Mouse (Mus musculus) ES-Bruce4 (cell line): ENCODE measurements around the gene Cntnap2. TPM values are rescaled to one million over a fixed set of nuclear protein-coding genes. Genes with fewer than 3 reads are reported as not detected.

Source experiments
- H3K27ac ChIP-seq: 2 replicates; pipeline ENCODE4 v1.5.1; 2012; ENCODE audit warnings: low read length, inconsistent platforms; ENCODE audit not compliant: insufficient read depth
- H3K27me3 ChIP-seq: 2 replicates; pipeline ENCODE4 v1.6.1; 2012; ENCODE audit warnings: mild to moderate bottlenecking, low read length, inconsistent platforms; ENCODE audit not compliant: control insufficient read depth, poor library complexity, insufficient read depth, severe bottlenecking
- H3K36me3 ChIP-seq: 2 replicates; pipeline ENCODE4 v1.6.1; 2012; ENCODE audit warnings: inconsistent platforms, mild to moderate bottlenecking, low read length, moderate library complexity; ENCODE audit not compliant: control insufficient read depth, poor library complexity, insufficient read depth, severe bottlenecking
- H3K4me1 ChIP-seq: one replicate; pipeline ENCODE4 v1.8.1; 2011; ENCODE audit warnings: low read length; ENCODE audit not compliant: control insufficient read depth, insufficient read depth
- H3K4me3 ChIP-seq: 2 replicates; pipeline ENCODE4 v1.5.1; 2011; ENCODE audit warnings: low read depth, mild to moderate bottlenecking, low read length
- H3K9ac ChIP-seq: 2 replicates; pipeline ENCODE4 v1.6.1; 2012; ENCODE audit warnings: low read depth, mild to moderate bottlenecking, inconsistent platforms; ENCODE audit not compliant: poor library complexity, severe bottlenecking
- H3K9me3 ChIP-seq: replicated peaks from 2 replicates; pipeline ENCODE4 v1.6.1; 2012; ENCODE audit warnings: mild to moderate bottlenecking, low read length, inconsistent platforms; ENCODE audit not compliant: control insufficient read depth, poor library complexity, insufficient read depth, severe bottlenecking
- CTCF ChIP-seq: IDR thresholded peaks from one replicate; pipeline ENCODE4 v1.8.1; 2011; ENCODE audit warnings: low read depth, low read length
- EP300 ChIP-seq: IDR thresholded peaks from 2 replicates; pipeline ENCODE4 v1.6.1; 2011; ENCODE audit warnings: low read depth, low read length; ENCODE audit not compliant: insufficient read depth
- POLR2A ChIP-seq: IDR thresholded peaks from one replicate; pipeline ENCODE4 v1.8.1; 2011; ENCODE audit warnings: low read length; ENCODE audit not compliant: insufficient read depth
- polyA plus RNA-seq: library from polyadenylated mRNA; stranded (reverse); fragments of >200 nt; gene quantifications from 2 replicates; pipeline ENCODE4 v1.2.4, GENCODE M21; 2011; ENCODE audit warnings: low read depth; ENCODE audit not compliant: missing spikeins, insufficient read depth, insufficient read length

Cntnap2 gene
- polyA plus RNA-seq, 1 experiment = 4.8 TPM

GRCm38 (mm10) chr6:46704293-46705170, 1645.4 kb downstream of the Cntnap2 start:
- H3K9ac ChIP-seq = no peak overlapping the region
- H3K4me1 ChIP-seq = no peaks in the 10 kb centered on the region
- H3K4me3 ChIP-seq = no peak overlapping the region
- no peaks in the 10 kb centered on the region for H3K9me3 ChIP-seq
- H3K27me3 ChIP-seq = no peaks in the 10 kb centered on the region
- no peaks in the 10 kb centered on the region for H3K36me3 ChIP-seq
- H3K27ac ChIP-seq = no peak overlapping the region
- TF ChIP-seq CTCF (no peak), POLR2A (no peak), EP300 (no peak)

DNA sequence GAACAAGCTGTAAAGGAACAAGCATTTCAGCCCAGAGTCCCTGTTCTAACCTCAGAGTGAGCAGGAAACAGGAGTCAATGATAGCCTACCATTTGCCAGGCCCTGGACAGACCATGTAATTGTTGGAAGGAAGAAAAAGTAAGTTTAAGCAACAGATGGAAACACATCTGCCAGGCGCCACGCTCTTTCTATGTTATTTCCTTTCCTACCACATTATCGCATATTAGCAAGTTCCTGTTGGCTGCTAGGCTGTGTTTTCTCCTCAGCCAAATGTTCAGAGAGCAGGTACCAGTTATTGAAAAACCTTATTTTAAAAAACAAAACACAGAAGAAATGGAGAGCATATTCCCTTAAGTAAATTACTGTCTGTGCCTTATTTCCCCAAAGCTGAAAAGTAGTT, 1646.8 kb downstream of the Cntnap2 start:
- Histone ChIP-seq H3K4me1 (no peaks in the 10 kb centered on the region), H3K9me3 (no peaks in the 10 kb centered on the region)
- TF ChIP-seq POLR2A (no peak), CTCF (no peak), EP300 (no peak)

DNA sequence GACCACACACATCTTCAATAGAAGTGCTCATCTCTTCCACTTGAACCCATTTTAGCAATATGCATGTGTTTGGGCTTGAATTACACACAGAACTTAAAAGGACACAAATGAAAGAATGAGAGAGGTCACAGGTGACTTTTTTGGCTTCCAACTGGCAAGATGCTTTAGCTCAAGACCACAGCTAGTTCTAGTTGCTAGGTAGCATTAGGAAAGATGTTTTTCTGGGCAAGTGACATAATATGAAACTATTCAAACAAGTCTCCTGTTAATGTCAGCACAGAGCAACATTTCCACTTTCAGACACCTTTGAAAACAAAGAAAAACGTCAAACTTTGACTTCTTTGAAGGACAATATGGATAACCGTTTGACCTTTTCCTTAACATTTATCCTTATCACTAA, 1657.4 kb downstream of the Cntnap2 start:
- no peak overlapping the region for H3K9ac ChIP-seq
- H3K9me3 ChIP-seq = no peaks in the 10 kb centered on the region
- H3K36me3 ChIP-seq = no peaks in the 10 kb centered on the region
- H3K4me3 ChIP-seq = no peak overlapping the region
- TF ChIP-seq POLR2A = no peak
- no peak for TF ChIP-seq CTCF
- TF ChIP-seq EP300 = no peak
- H3K27me3 ChIP-seq = no peaks in the 10 kb centered on the region
- no peaks in the 10 kb centered on the region for H3K4me1 ChIP-seq
- no peak overlapping the region for H3K27ac ChIP-seq

More for the DNA sequence above, 1646.8 kb downstream of the Cntnap2 start:
- Histone ChIP-seq H3K27ac (no peak overlapping the region), H3K27me3 (no peaks in the 10 kb centered on the region), H3K9ac (no peak overlapping the region), H3K4me3 (no peak overlapping the region), H3K36me3 (no peaks in the 10 kb centered on the region)

- Histone ChIP-seq H3K27ac (no peak overlapping the region), H3K4me3 (no peak overlapping the region), H3K4me1 (no peaks in the 10 kb centered on the region), H3K27me3 (no peaks in the 10 kb centered on the region; the same call in 1 of the 2 replicates), H3K36me3 (no peaks in the 10 kb centered on the region), H3K9ac (no peak overlapping the region), H3K9me3 (no peaks in the 10 kb centered on the region)
- TF ChIP-seq POLR2A (no peak), EP300 (no peak), CTCF (no peak)
Observed at GRCm38 (mm10) chr6:46733794-46734193, 1674.6 kb downstream of the Cntnap2 start.

DNA sequence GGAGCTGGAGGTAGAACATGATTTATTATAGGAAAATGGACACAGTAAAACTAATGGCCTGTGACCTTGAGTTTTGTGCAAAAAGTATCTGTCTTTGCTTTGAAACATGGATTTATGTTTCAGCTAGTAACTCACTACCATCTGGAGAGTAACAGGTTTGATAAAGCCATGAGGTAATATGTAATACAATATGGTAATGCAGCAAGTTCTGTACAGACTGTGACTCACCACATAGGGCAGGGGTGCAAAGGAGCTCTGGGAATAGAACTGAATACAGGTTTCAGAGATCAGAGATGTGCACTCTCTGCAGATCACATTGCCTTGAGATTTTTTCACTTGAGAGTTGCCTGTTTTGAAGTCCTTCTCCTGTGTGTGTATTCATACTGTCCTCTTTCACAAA, 1689.3 kb downstream of the Cntnap2 start:
- no peak overlapping the region for H3K9ac ChIP-seq
- H3K27ac ChIP-seq = no peak overlapping the region
- H3K4me1 ChIP-seq = no peaks in the 10 kb centered on the region
- no peaks in the 10 kb centered on the region for H3K9me3 ChIP-seq
- H3K4me3 ChIP-seq = no peak overlapping the region
- TF ChIP-seq EP300 (no peak), CTCF (no peak), POLR2A (no peak)
- H3K27me3 ChIP-seq = no peaks in the 10 kb centered on the region
- no peaks in the 10 kb centered on the region for H3K36me3 ChIP-seq

DNA sequence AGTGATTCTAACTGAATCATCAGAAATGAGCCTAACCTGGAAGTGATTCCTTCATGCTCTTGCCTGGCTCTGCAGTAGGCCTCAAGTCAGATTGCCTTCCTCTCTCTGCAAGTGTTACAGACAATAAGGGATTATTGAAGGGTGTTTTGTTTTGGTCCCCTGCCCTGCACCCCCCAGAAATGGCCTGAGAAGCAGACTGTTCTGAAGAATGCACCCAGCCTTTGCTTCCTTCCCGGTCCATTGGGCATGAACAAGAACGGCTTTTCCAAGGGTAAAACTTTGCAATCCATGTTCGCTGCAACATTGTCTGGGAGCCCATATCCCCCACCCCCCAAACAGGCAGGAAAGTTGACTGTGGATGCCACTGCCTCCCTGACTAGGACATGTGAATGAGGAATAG, 1704.3 kb downstream of the Cntnap2 start:
- Histone ChIP-seq H3K27me3 (no peaks in the 10 kb centered on the region), H3K27ac (no peak overlapping the region), H3K36me3 (no peaks in the 10 kb centered on the region), H3K4me3 (no peak overlapping the region), H3K9me3 (no peaks in the 10 kb centered on the region), H3K9ac (no peak overlapping the region), H3K4me1 (no peaks in the 10 kb centered on the region)
- TF ChIP-seq POLR2A (no peak), CTCF (no peak), EP300 (no peak)
